Mouse (Mus musculus): Measurements from ENCODE around the gene 2410015M20Rik. TPM values are rescaled to one million over a fixed set of nuclear protein-coding genes. Genes with fewer than 3 reads are reported as not detected.

The 2410015M20Rik gene
- polyA plus RNA-seq, 1 experiment: 169 TPM

GRCm38 (mm10) chr17:56583611-56584256, 25.8 kb downstream of the 2410015M20Rik start:
- Histone ChIP-seq H3K4me1 (ENCODE audit: control insufficient read depth, insufficient read depth, low read length) (peaks cover 34% of the 10 kb centered on the region), H3K4me3 (replicated peaks; ENCODE audit: insufficient read depth, low read depth, low read length) (peak overlapping the region; percentile 76), H3K27ac (ENCODE audit: insufficient read depth, low read length) (peak overlapping the region; percentile 68), H3K27me3 (ENCODE audit: control insufficient read depth, insufficient read depth, low read length) (no peaks in the 10 kb centered on the region)
- 2% methylated on average over 33 of the region's 33 CpGs for WGBS
- peak in 1 of 2 experiments; percentile 66 for DNase-seq
- TF ChIP-seq CTCF (IDR thresholded peaks at IDR 0.05; ENCODE audit: borderline replicate concordance, insufficient read depth, low read depth, low read length) (no peak), POLR2A (IDR thresholded peaks at IDR 0.05; ENCODE audit: borderline replicate concordance, insufficient read depth, low read length) (no peak)

GRCm38 (mm10) chr17:56583071-56583470, 26.5 kb downstream of the 2410015M20Rik start:
- H3K4me3 ChIP-seq (replicated peaks; ENCODE audit: insufficient read depth, low read depth, low read length): peak overlapping the region; percentile 76
- DNase-seq: no peak
- H3K27ac ChIP-seq (ENCODE audit: insufficient read depth, low read length): no peak overlapping the region
- H3K4me1 ChIP-seq (ENCODE audit: control insufficient read depth, insufficient read depth, low read length): peaks cover 31% of the 10 kb centered on the region
- TF ChIP-seq CTCF (IDR thresholded peaks at IDR 0.05; ENCODE audit: borderline replicate concordance, insufficient read depth, low read depth, low read length) (no peak), POLR2A (IDR thresholded peaks at IDR 0.05; ENCODE audit: borderline replicate concordance, insufficient read depth, low read length) (no peak)
- H3K27me3 ChIP-seq (ENCODE audit: control insufficient read depth, insufficient read depth, low read length): no peaks in the 10 kb centered on the region
- WGBS: 71% methylated on average over 1 of the region's 1 CpGs

- H3K4me1 ChIP-seq (ENCODE audit: control insufficient read depth, insufficient read depth, low read length): peaks cover 14% of the 10 kb centered on the region
- 71% methylated on average over 3 of the region's 3 CpGs for WGBS
- TF ChIP-seq CTCF (IDR thresholded peaks at IDR 0.05; ENCODE audit: borderline replicate concordance, insufficient read depth, low read depth, low read length) (no peak), POLR2A (IDR thresholded peaks at IDR 0.05; ENCODE audit: borderline replicate concordance, insufficient read depth, low read length) (no peak)
- no peak for DNase-seq
- no peak overlapping the region for H3K4me3 ChIP-seq (replicated peaks; ENCODE audit: insufficient read depth, low read depth, low read length)
- H3K27ac ChIP-seq (ENCODE audit: insufficient read depth, low read length): no peak overlapping the region
- no peaks in the 10 kb centered on the region for H3K27me3 ChIP-seq (ENCODE audit: control insufficient read depth, insufficient read depth, low read length)
Observed at GRCm38 (mm10) chr17:56572939-56573338, 36.6 kb downstream of the 2410015M20Rik start.

GRCm38 (mm10) chr17:56572154-56572553, 37.4 kb downstream of the 2410015M20Rik start:
- Histone ChIP-seq H3K4me3 (replicated peaks; ENCODE audit: insufficient read depth, low read depth, low read length) (no peak overlapping the region), H3K27ac (ENCODE audit: insufficient read depth, low read length) (no peak overlapping the region), H3K4me1 (ENCODE audit: control insufficient read depth, insufficient read depth, low read length) (peaks cover 14% of the 10 kb centered on the region), H3K27me3 (ENCODE audit: control insufficient read depth, insufficient read depth, low read length) (no peaks in the 10 kb centered on the region)
- TF ChIP-seq POLR2A (IDR thresholded peaks at IDR 0.05; ENCODE audit: borderline replicate concordance, insufficient read depth, low read length): no peak
- DNase-seq: no peak
- 6% methylated on average over 1 of the region's 1 CpGs for WGBS

GRCm38 (mm10) chr17:56570287-56570686, 39.3 kb downstream of the 2410015M20Rik start:
- no peak for DNase-seq
- TF ChIP-seq POLR2A (IDR thresholded peaks at IDR 0.05; ENCODE audit: borderline replicate concordance, insufficient read depth, low read length): no peak
- 0 out of 2 replicates have a peak, but pooled peaks have one; percentile 27 for TF ChIP-seq CTCF (IDR thresholded peaks at IDR 0.05; ENCODE audit: borderline replicate concordance, insufficient read depth, low read depth, low read length)
- WGBS: 22% methylated on average over 4 of the region's 4 CpGs
- Histone ChIP-seq H3K4me1 (ENCODE audit: control insufficient read depth, insufficient read depth, low read length) (peaks cover 14% of the 10 kb centered on the region), H3K27me3 (ENCODE audit: control insufficient read depth, insufficient read depth, low read length) (no peaks in the 10 kb centered on the region), H3K27ac (ENCODE audit: insufficient read depth, low read length) (no peak overlapping the region), H3K4me3 (replicated peaks; ENCODE audit: insufficient read depth, low read depth, low read length) (no peak overlapping the region)

GRCm38 (mm10) chr17:56567370-56567769, 42.2 kb downstream of the 2410015M20Rik start:
- TF ChIP-seq POLR2A (IDR thresholded peaks at IDR 0.05; ENCODE audit: borderline replicate concordance, insufficient read depth, low read length) (no peak), CTCF (IDR thresholded peaks at IDR 0.05; ENCODE audit: borderline replicate concordance, insufficient read depth, low read depth, low read length) (no peak)
- 92% methylated on average over 4 of the region's 4 CpGs for WGBS
- DNase-seq: no peak
- no peaks in the 10 kb centered on the region for H3K27me3 ChIP-seq (ENCODE audit: control insufficient read depth, insufficient read depth, low read length)
- H3K4me1 ChIP-seq (ENCODE audit: control insufficient read depth, insufficient read depth, low read length): peaks cover 8% of the 10 kb centered on the region
- no peak overlapping the region for H3K4me3 ChIP-seq (replicated peaks; ENCODE audit: insufficient read depth, low read depth, low read length)
- H3K27ac ChIP-seq (ENCODE audit: insufficient read depth, low read length): no peak overlapping the region

- DNase-seq: no peak
- Histone ChIP-seq H3K27ac (ENCODE audit: insufficient read depth, low read length) (no peak overlapping the region), H3K4me3 (replicated peaks; ENCODE audit: insufficient read depth, low read depth, low read length) (no peak overlapping the region), H3K4me1 (ENCODE audit: control insufficient read depth, insufficient read depth, low read length) (peaks cover 7% of the 10 kb centered on the region), H3K27me3 (ENCODE audit: control insufficient read depth, insufficient read depth, low read length) (no peaks in the 10 kb centered on the region)
- no peak for TF ChIP-seq CTCF (IDR thresholded peaks at IDR 0.05; ENCODE audit: borderline replicate concordance, insufficient read depth, low read depth, low read length)
- no peak for TF ChIP-seq POLR2A (IDR thresholded peaks at IDR 0.05; ENCODE audit: borderline replicate concordance, insufficient read depth, low read length)
- WGBS: 83% methylated on average over 5 of the region's 5 CpGs
Observed at GRCm38 (mm10) chr17:56566918-56567317, 42.7 kb downstream of the 2410015M20Rik start.

GRCm38 (mm10) chr17:56566293-56566692, 43.3 kb downstream of the 2410015M20Rik start:
- Histone ChIP-seq H3K4me3 (replicated peaks; ENCODE audit: insufficient read depth, low read depth, low read length) (no peak overlapping the region), H3K27ac (ENCODE audit: insufficient read depth, low read length) (no peak overlapping the region), H3K4me1 (ENCODE audit: control insufficient read depth, insufficient read depth, low read length) (peaks cover 7% of the 10 kb centered on the region), H3K27me3 (ENCODE audit: control insufficient read depth, insufficient read depth, low read length) (no peaks in the 10 kb centered on the region)
- DNase-seq: no peak
- TF ChIP-seq POLR2A (IDR thresholded peaks at IDR 0.05; ENCODE audit: borderline replicate concordance, insufficient read depth, low read length) (no peak), CTCF (IDR thresholded peaks at IDR 0.05; ENCODE audit: borderline replicate concordance, insufficient read depth, low read depth, low read length) (no peak)
- 73% methylated on average over 29 of the region's 29 CpGs for WGBS

All from cerebellum, adult 2 months (tissue).